Mouse (Mus musculus) adrenal gland (tissue): ENCODE data around the gene Barx1.

ENCODE experiments used
- intact Hi-C: fragments of 180-260 bp; cut with DNase I; formaldehyde crosslinking; loops from one replicate; pipeline ENCODE4 v1.15.1; 2025
- long read RNA-seq, 2 experiments: library from polyadenylated mRNA; unstranded; transcript quantifications; one replicate each; pipeline ENCODE4 v2.0.0; 2020; ENCODE audit warnings: borderline replicate concordance in 1 of 2; ENCODE audit not compliant: insufficient replicate concordance in 1 of 2

Gene Barx1
- long read RNA-seq, experiment 1, result 0 reads
- long read RNA-seq, experiment 2, result 0 reads

DNA sequence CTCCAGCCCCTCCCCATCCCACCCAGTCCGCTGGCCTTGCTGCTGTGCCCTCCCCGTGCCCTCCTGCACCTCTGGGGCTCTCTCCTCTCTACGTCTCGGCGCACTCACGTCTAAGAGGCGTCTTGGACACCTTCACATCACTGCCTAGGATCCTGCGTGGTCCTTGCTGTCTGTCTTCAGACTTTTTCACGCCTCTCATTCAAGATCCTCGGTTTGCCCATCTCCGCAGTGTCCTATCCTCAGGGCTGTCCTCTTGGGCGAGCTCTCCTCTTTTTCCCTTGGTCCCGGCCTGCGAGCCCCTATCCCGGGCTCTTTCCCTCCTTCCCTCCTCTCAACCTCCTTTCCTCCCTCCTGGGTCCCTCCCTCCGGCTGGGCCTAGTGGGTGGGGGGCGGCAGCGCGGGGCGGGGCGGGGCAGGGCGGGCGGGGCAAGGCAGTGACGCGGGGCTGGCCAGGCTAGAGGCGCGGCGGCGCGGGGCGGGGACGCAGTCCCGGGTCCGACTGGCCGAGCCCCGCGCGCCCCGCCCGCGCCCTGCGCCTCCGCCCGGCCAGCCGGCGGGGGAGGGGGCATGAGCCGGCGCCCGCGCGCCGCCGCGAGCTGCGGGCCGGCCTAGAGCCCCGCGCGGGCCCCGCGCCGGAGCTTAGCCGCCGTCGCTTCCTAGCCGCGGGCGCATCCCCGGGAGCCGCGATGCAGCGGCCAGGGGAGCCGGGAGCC lies at the start of gene Barx1:
TSS of gene Barx1 (plus strand) at position 568 of the 713 bp plus-strand sequence.
- intact Hi-C loops, result no loop called here

DNA sequence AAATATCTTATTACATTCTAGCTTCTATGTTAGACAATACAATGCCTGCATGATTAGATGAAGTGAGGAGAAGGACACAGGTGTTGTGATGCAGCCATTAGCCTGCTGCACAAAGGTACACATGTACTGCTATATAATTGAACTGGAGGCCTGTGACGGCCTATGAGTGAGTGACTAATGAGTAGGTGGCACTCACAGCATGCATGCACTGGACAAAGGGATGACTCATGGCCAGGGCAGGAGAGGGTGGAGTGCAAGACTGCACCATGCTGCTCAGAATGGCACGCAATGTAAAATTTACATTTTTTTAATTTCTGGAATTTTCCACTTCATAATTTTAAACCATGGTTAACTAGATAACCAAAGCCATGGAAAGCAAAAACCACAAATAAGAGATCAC lies 48.3 kb upstream of the Barx1 start:
- intact Hi-C loops, result no loop called here

DNA sequence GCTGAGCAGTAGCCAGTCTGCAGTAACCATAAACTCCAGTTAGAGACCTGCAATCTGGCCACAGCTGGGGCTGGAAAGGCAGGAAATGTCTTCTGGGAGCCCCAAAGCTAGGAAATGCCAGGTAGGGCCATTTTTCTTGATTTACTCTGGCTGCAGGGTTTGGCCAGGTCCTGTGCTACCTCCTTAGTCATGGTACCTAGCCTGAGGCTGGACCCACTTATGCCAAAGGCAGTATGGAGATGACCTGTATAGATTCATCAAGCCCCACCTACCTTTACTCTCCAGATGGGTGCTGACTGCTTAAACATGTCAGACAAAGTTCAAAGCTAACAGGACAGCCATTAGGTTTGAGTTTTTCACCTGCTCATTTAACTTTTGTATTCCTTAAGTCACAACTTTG lies 45.0 kb upstream of the Barx1 start:
- intact Hi-C loops, result no loop called here

DNA sequence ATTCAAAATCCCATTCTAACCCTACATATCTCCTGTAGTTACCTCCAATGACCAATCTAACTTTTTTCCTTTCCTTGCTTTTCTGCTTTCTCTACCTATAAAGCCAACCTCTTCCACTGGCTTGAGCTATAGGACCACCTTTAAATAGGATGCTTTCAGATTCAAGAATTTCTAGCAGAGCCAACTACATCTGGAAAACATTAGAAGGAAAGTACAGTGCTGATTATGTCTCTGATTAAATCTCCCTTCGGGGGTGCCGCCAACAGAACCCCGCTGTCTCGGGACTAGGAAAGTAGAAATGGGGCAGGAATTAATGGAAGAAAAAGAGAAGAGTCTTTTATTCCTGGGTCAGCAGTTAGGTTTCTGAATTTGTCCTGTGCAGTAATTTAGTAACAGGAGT lies 43.9 kb upstream of the Barx1 start:
- intact Hi-C loops, result no loop called here

DNA sequence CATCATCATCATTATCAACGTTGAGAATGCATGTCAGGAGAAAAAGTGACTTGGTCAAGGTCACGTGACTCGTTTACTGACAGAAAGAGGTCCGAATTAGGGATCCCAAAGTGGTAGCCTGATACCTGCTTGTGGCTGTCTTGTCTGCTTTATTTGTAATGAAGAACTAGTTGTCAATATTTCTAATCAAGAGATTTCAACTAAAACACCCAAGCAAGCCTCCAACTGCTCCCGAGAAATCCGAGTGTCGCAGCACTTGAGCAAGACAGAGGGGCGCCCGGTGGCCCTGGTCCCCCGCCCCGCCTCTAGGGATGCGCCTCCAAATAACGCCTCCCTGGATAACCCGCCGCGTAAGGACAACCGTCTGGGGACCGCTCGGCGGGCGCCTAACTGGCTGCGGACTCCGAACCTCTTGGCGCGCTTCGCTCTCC lies 37.8 kb upstream of the Barx1 start:
- intact Hi-C loops, result no loop called here

DNA sequence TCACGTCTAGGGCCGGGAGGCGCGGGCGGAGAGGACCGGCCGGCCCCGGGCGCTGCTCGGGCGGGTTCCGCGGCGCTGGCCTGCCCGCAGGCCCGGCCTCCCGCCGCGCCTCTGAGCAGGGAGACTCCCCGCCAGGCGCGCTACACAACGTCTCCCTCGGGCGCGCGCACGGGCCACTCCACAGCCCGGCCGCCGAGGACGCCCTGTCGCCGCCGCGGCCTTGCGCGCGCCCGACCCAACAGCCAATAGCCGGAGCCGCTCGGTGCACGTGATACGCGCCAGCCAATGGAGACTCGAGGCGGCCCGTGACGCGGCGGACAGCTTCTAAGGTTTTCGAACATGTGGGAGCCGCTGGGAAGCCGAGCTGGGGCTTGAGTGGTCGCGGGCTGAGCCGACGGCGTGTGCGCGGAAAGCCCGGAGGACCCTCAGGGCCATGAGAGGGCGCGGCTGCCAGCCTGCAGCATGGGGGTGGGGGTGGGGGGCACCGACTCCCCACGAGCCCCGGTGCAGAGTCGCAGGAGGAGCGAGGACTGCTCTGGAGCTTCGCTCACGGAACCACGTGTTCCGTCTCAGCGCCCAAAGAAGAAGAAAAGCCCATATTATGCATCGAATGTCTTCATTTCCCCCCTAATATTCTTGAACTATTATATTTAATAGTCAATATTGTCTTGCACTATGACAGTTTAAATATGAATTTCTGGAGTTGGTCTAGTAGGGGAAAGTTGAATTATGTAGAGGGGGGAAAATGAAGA lies 37.2 kb upstream of the Barx1 start, which contains the start of gene Ptpdc1:
TSS of gene Ptpdc1 (minus strand) at position 232 of the 752 bp plus-strand sequence.
- intact Hi-C loops, result no loop called here

DNA sequence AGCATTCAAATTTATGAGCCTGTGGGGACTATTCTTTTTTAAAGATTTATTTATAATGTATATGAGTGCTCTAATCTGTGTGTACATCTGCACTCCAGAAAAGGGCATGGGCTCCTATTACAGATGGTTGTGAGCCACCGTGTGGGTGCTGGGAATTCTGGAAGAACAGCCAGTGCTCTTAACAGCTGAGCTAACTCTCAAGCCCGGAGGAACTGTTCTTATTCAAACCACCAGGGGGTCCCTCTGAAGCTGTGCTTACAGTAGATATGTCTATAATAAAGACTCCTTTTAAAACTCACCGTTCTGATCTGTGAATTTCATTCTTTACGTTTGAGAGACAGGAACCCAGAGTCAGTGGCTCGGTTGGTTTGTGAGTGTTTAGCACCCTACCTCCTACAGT lies 31.1 kb upstream of the Barx1 start:
- intact Hi-C loops, result no loop called here

DNA sequence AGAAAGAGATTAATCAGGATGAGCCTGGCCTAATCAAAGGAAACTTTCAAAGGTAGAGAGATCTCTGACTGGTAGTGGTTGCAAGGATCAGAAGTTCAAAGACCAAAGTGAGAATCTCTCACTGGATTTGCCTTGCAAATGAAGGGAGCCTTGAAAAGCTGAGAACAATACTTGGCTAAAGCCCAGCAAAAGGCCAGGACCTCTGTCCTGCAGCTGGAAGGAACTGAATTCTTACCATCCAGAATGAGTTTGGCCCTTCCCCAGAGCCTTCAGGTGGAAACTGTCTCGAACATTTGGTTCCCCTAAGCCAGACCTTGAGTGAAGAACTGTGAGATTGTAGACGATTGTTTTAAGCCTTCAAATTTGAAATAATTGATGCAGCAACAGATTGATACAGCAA lies 25.1 kb upstream of the Barx1 start:
- intact Hi-C loops, result loop anchor here (2.0 to 5.0 kb wide), 2 partner anchors 65 to 111 kb away; no protein-coding TSS in a partner anchor

DNA sequence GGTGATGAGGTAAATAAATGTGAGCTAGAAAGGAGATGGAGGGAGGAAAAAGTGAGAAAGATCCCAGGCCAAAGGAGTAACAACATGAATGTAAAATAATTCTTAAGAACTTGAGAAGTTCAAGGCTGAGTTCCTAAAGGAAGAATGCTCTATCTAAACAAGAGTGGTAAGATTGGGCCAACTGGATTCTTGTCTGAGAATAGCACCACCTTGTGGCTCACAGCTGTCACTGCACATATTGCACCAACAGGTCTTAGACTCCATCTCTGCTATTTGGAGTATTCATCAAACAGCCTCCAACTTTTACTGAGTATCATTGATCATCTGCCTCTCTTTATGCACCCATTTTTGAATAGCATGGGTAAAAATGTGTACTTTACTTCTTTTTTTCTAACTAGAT lies 23.2 kb upstream of the Barx1 start:
- intact Hi-C loops, result loop anchor here (5.0 kb wide), 1 partner anchor 67 kb away; no protein-coding TSS in a partner anchor

DNA sequence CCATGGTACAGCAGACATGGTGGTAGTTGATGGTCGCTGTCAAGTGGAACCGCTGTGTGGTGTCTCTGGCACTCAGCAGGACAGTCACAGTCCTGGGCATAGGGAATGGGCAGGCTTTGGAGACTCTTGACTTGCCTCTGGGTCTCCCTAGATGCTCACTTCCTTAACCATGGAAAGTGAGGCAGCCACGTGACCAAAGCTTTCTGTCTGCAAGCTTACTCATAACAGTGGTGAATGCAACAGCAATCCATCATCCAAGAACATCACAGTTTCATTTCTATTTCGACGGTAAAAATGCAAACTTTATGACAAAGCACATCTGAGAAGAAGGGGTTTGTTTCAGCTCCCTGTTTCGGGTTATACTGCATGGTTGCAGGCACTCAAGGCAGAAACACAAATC lies 19.7 kb upstream of the Barx1 start:
- intact Hi-C loops, result no loop called here

DNA sequence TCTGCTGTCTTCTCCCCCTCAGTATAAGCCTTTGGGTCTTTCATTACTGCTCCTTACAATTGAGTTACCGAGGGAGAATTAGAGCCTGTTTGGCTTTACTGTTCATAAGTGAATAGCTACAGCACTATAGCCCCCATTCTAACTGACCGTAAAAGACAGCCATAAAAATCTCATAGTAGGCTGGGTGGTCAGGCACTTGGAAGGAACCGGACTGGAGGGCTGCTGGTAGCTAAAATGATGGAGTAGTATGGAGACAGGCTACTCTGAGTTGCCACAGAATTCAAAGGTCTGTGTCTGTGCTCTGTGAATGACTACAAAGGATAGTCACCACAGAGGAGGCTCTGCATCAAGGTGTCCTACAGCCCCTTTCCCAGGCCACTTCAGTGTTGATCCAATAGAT lies 18.8 kb upstream of the Barx1 start:
- intact Hi-C loops, result no loop called here

DNA sequence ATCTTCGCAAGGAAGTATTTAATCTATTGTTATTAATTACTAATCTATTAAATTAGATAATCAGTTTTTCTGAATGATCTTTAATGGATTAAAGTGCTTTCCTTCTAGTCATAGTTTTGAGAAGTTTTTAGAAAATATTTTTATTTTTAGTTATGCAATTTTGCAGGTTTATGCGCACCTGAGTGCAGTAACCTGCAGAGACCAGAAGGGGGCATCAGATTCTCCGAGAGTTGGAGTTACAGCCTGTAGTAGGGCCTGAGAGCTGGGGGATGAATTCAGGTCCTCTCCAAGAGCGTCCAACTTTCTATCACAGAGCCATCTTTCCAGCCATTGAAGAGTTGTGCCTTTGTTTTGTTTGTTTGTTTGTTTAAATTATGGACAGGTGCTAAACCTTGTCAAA lies 16.1 kb upstream of the Barx1 start:
- intact Hi-C loops, result no loop called here

DNA sequence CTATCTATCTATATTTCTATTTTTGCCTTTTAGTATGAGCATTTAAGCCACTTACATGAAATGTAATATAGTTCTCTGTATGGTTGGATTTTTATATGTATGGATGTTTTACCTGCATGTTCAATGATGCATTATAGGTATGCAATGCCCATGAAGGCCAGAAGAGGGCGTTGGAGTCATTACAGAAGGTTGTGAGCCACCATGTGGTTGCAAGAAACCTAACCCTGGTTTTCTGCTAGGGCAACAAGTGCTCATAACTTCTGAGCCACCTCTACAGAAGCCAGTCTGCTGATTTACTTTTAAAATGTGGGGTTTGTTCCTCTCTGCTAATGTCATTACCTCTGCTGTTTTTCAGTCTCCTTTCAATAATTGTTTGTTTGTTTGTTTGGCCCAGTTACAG lies 12.2 kb upstream of the Barx1 start:
- intact Hi-C loops, result loop anchor here (5.0 kb wide), 1 partner anchor 517 kb away; no protein-coding TSS in a partner anchor

DNA sequence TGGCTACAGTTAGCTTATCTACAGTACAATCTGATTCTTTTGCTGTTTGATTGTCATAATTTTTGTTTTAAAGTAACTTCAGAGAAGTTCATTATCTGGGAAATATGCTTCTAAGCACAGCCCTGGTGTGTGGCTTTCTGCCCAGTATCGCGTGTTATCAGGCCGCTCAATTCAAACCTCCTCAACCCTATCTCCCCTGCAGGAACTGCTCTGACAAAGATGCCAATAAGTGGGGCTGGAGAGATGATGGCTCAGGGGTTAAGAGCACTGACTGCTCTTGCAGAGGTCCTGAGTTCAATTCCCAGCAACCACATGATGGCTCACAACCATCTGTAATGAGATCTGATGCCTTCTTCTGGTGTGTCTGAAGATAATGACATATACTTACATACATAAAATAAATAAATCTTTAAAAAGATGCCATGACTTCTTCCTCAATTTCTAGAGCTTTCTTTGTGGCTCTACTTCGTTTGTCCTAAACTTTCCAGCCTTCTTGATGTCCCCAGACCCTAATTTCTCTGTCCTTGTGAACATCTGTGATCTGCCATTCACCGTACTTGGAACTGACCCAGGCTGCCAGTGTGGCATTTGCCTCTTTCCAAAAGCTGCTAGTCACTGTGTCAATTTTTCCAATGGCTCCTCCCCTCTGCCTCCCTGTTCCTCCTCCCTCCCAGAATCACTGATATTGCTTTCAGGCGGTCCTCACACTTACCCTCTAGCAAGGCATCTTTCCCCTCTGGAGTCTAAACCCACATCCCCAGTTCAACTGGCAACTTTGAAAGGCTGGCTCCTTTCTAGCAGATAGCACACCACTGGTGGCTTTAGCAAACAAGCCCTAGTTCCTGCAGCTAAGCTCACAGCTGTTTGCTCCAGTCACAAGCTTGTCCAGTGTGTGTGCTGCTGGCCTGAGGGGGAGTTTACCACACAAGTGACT lies 11.4 kb upstream of the Barx1 start:
- intact Hi-C loops, result loop anchor here (5.0 kb wide), 1 partner anchor 516 kb away; no protein-coding TSS in a partner anchor

DNA sequence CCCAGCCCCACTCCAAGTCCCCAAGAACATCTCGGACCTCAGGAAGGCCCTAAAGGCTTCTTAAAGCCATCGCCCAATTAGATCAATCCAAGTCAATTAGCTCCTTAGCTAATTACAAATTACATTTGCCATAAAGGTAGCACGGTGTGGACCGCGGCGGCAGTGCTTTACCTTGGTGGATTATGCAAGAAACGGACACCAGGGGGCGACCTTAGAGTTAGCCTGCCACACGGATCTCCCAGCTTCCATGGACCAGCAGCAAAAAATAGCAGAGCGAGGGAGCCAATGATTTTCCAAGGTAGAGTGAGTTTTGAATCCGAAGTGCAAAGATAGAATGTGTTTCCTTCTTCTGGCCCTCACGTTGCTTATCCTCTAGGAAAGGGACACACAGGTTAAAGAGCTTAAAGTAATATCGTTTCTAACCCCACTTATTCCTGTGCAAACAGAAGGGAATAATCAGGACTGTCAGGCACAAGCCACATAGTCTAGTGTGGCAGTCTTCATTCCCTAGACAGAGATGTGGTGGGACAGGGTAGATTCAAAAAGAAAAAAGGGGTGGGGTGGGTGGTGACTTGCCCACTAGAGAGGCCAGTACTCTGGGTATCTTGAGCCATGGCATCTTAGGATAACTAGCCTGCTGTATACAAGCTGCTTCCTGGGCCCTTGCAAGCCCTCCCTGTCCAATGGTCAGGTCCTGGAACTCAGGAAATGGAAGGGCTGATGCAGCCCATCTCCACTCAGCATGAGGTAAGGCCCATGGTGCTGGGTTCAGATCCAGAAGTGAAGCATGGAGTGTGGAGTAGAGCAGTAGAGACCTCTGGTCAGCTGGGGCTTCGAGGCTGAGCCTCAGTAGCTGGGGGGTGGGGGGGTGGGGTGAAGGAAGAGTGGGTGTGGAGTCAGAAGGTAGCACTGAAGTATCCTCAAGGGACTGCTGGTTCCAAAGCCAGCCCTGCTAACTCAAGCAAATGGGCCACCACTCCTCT lies 8.7 kb upstream of the Barx1 start:
- intact Hi-C loops, result loop anchor here (5.0 kb wide), 1 partner anchor 513 kb away; no protein-coding TSS in a partner anchor

DNA sequence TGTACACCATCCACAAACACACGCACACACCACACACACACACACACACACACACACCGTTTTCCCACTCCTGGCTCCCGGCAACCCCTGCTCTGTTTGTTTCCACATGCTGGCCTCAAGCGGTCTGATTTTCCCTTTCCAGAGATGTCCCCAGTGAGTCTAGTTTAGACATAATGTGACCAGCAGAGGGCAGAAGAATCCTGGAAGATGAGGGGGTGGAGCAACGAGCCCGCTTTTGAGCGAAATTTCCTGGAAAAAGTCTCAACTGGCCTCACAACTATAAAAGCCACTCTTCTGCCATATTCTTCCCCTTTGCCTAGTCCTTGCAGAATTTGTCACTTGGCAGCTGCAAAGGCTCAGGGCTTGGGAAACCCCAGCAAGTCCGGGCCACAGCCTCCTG lies 7.2 kb upstream of the Barx1 start:
- intact Hi-C loops, result loop anchor here (2.0 to 5.0 kb wide), 2 partner anchors 145 to 342 kb away; no protein-coding TSS in a partner anchor

DNA sequence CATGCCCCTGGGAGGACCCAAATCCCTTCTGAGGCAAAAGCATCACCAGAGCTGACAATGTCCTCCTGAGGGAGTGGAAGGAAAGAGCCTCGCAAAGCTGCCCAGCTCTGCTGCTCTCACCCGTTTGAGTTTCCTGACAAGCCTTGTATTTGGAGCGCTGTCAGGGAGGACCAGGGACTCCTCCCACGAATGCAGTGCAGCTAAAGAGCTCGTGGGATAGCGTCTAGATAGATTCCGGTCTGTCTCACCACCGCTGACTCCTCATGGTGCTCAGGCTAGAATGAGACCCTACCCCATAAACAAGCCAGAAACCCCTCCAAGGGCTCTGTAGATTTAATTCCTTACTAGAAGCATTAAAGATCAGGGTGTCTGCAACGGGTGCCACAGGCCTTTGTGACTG lies 5.0 kb upstream of the Barx1 start:
- intact Hi-C loops, result loop anchor here (2.0 to 5.0 kb wide), 2 partner anchors 143 to 340 kb away; no protein-coding TSS in a partner anchor

DNA sequence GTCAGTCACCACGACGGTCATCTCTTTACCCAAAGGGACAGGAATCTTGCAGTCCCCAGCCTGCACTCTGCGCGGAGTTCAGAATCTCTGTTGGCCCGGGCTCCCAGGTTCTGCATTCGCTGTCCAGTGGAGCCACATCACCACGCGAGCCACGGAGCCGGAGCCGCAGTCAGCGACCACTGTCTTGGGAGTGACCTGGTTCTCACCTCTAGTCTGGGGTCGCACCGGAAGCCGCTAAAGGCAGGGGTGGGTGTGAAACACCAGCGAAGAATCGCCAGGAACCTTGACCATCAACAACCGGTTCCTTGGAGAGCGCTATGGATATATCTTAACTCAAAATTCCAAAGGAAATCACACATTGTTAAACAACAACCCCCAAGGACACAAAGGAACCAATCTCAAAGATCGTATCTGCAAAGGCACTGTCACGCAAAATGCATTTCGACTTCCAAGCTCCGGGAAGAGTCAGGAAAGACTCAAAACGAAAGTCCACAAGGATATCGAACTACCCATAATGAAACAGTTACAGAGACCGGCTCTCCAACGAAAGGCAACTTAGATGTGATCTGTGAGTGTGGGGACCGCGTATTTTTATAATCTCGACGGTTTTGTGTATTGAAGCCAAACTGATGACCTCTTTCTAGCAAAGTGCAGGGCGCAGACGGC lies 4.1 kb upstream of the Barx1 start:
- intact Hi-C loops, result loop anchor here (5.0 kb wide), 1 partner anchor 339 kb away; no protein-coding TSS in a partner anchor
